Mouse (Mus musculus) layer of hippocampus, postnatal 36 days (tissue): ENCODE measurements at regions not wholly inside any gene's neighbourhood (a gene's known extent, or its start where the extent isn't known, plus 50 kb on each side); places are given as distances from the start of the nearest gene placed in this dataset.

Experiments used
- DNase-seq, 2 experiments: peaks; one replicate each; pipeline ENCODE4 v3.0.0; 2022

DNA sequence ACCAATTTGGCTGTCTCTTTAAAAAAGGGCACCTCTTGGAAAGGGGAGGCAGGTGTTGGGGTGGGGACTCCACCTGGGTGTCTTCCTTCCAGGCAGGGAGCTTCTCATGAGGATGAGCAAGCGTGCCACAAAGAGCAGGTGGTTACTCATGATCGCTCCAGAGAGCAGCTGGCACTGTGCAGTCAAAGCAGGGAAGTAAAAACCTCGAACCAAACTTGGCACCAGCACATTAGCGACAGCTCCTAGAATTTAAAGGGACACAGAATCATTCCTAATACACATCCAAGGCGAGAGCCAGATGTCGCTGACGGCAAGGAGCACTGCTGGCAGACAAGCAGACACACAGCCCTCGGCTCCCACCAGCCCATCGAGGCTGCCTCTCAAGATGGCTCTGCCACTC lies 70.4 kb downstream of the Irx5 start:
- peak; percentile 33 to 44 for DNase-seq

GRCm38 (mm10) chr8:92437075-92437663 lies 79.7 kb downstream of the Irx5 start:
- no peak for DNase-seq

GRCm38 (mm10) chr8:92438294-92438693 lies 80.9 kb downstream of the Irx5 start:
- DNase-seq, result no peak

DNA sequence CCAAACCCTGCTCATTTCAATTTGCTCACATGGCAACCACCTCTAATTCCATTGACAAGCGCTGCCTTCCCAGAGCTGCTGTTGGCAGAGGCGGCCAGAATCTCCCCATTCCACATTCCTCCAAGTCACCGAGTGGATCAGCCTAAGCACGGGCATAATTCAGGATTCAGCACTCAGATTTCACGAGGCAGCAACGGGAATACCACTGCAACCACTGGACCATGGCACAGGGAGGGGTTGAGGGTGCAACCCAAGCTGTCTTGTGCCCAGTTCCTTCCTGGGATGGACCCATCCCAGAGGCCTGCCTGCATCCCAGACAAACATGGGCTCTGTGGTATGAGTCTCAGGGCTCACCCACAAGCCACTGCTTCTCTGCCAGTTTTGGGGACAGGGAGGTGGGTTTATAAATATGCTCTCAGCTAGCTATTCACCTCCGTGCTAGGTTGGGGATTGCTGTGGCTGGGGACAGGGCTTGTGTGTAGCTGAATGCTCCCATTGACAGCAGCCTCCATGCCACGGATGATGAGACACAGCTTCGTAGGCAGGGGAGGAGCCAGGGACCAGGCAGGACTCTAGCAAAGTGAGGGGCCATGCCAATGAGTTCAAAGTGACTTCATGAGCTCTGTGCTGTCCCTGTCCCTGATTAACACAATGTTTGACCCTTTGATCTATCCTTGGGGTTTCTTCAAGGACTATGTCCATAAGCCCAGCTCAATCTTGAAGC lies 82.5 kb downstream of the Irx5 start:
- no peak for DNase-seq

DNA sequence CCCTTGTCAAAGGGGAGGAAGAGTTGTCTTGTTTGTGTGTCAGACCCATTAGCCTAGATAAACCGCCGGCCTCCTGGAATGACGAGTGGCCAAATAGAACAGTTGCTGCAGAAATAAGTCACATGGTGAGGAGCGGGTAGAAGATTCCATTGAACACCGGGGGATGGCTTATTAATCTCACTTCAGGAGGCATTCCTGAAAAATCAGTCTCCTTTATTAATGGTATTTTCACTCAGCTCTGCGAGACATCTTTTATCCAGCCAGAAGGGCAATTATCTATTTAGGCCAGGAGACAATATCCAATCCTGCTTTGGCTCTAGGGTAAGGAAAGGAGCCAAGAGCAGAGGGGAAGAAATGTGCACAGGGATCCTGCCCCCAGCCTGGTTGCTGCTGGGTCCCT lies 84.7 kb downstream of the Irx5 start:
- DNase-seq, result no peak

DNA sequence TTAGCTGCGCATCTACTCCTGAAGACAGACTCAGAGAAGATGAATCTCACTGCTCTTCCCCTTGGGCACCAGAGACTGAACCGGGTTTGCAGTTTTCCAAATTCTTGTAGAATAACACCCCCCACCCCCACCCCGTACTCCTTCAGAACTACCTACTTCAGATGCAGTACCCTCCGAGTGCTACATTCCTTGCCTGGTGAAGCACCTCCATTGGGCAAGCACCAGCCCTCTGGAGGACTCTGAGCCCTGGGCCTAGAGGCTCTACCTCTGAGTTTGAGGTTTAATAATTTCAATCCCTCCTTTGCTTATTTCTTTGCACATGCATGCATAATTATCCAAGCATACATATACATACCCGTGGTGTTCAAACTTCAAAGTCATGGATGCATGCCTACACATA lies 101.9 kb downstream of the Irx5 start:
- no peak for DNase-seq

DNA sequence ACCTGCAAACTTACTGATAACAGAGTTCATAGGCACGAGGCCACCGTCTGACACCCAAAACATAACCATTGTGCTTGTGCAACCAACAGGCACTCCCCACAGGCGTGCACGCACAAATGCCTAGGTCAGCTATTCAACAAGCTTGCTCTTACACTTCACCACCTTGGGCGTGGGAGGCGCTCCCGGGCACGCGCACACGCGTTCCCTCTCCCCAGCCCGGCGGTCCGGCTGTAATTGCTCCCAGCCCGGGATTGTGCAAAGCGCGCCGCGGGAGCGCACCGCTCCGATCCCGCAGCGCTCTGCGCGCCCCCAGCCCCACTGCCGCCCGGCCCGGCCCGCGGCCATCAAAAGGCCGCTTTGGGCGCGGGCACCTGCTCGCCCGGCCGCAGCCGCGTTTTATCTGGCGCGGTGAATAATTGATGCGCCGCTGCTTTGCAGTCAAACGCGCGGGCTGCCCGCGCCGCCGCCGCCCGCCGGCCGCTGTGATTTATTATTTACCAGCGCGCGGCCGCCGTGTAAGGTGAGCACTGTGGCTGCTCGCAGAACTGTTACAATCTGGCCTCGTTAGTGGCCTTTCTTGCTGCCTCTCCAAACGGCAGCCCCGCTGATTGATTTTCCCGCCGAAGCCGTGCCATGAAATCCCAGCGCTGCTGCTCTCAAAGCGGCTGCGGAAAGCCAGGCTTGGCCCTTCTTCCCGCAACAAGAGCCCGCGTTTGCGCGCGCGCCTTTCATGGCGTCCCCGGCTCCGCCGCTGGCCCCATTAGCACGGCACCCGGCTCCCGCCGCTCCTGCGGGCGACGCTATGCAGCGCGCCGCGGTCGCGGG lies 102.9 kb downstream of the Irx5 start:
- DNase-seq, result peak; percentile 15 to 20

DNA sequence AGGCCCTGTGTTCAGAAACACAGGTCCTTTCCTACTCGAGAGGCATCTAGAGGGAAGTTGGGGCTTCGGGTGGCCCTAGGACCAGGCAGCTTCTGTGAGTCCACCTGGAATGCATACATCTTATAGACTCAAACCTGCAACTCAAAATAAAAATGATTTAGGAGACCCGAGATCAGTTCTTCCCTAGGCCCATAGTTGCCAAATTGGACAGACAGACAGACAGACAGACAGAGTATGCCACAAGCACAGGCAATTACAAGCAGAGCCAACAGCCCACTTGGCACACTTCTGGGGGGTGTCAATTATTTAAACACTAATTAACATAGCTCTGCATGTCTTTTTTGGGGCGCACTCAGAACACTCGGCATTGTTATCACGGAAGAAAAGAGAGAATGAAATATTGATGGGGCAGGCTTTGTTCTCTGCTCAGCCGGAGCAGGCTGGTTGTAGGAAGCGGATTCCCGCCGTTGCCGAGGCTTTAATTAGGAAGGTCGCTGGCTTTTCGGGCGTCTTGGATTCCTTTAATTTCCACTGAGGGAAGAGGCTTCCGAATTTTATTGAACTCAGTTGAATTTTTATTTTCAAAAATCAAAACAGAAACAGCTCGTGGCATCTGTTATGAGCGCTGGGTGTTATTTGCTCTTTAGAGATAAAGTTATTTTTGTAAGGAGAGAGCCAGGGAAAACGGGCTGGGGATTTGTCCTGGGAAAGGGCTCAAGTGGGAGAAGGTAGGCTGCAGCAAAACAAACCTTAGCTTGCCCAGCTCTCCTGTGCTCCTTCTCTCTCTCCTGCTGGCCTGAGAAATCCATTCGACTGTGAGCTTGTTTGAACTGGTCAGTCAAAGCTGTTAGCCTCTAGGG lies 111.9 kb downstream of the Irx5 start:
- no peak for DNase-seq

DNA sequence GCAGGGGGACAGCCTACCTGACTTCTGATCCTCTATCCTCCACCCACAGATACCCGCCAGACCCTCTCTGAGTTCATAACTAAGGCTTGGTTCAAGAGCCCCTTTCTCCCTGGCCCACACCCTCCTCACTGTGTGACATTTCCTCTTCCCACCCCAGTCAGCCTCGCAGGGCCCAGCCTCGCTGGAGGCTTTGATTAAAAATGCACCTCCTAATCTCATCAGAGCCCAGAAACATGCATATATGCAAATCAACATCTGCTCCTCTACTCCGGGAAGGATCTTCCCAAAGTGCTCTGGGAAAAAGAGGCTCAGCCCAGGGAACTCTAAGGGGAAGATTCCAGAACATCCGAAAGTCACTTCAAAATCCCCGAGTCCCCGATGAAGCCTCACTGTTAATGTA lies 114.8 kb downstream of the Irx5 start:
- DNase-seq, result no peak

GRCm38 (mm10) chr8:92472817-92473216 lies 115.4 kb downstream of the Irx5 start:
- DNase-seq, result no peak

- no peak for DNase-seq
These were observed 125.0 kb downstream of the Irx5 start for GRCm38 (mm10) chr8:92482393-92482792.

DNA sequence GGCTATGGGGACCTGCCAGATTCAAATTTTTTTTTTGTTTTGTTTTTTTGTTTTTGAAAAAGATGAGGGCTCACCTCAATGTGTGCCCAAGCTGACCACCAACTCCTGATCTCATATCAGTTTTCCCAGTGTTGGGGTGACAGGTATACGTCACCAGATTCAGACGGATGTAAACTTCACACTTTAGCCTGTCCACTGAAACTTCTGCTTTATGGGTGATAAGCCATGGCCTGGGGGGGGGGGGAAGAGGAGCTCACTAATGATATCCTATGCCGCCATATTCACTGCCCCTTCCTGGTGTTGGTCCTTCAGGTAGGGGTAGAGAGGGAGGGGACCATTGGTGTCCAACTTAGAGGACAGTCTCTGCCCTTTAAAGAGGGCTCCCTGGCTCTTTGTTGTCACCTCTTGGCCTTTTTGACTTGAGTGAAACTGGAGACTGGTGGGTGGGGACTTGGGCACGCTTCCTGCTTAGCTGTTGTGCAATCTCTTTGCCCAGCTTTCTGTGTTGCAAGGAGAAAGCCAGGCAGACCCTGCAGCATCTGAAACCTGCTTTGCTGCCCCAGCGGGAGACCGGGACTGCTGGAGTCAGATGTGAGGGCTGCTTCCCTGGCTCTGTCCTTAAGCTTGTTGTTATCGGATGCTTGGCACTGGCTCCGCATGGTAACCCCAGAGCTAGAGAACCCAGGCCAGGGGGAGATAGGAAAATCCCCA lies 125.8 kb downstream of the Irx5 start:
- DNase-seq, result no peak

GRCm38 (mm10) chr8:92488526-92489159 lies 131.2 kb downstream of the Irx5 start:
- DNase-seq, result no peak

DNA sequence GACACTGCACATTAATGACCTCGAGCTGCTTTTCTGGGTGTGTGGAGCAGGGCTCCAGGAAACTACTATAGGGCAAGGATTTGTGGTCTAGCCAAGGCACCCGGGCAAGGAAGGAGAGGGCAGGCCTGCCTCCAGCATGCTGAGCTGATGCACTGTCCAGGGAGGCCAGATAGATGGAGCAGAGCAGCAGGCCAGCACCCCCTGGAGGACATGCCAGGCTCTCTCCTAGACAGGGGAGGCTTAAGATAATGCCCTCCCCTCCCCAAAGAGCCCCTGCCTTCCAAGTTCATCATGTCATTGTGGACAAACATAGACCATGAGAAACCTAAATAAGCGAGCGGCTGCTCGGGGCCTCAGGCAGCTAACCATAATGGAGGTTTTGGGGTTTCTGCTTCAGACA lies 134.1 kb downstream of the Irx5 start:
- DNase-seq, result no peak

DNA sequence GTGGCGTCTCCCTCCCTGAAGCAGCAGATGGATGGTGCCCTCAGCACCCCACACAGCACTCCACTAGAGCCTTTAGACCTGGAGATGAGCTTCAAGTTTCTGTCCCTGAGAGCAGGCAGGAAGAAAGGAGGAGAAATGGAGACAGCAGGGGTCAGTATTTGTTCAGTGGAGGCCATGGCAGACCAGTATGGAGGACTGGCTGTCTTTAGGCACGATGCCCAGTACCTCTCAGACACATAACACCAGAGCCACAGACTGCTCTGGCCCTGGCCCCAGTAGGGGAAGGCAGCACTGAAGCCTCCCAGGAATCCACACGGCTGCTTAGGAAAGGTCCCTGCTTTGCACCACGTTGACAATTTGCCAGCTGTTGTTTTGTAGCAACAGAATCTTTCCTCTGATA lies 136.0 kb downstream of the Irx5 start:
- DNase-seq, result no peak

DNA sequence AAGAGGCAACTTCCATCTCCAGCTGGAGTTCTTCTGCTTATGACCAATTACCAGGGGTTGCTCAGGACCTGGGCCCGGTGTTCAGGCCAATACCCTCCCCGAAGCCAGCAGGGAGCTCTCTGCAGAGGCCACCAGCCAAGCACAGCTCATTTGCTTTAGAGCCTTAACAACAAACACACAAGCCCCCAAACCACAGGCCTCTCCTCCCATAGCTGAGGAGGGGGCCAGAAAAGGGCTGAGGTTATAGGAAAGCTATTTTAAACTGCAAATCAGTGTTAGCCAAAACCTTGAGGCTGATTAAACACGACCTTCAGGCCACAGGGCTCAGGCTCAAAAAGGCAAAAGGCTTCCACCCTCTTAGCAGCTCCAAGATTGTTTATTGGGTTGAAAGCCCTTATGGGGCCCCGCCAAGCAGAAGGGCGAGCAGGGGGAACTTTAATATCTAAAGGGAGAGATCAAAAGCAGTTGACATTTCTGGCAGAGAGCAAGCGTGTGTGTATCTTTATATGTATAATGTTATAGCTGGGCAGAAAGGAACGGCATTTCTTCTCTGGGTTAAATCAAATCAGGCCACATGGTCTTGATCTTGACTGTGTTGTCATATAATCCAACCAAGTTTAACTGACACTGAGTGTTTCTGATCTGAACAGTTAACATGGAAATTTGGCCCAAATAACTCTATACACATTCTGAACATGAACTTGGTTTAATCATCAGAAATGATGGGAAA lies 148.3 kb downstream of the Irx5 start:
- no peak for DNase-seq

DNA sequence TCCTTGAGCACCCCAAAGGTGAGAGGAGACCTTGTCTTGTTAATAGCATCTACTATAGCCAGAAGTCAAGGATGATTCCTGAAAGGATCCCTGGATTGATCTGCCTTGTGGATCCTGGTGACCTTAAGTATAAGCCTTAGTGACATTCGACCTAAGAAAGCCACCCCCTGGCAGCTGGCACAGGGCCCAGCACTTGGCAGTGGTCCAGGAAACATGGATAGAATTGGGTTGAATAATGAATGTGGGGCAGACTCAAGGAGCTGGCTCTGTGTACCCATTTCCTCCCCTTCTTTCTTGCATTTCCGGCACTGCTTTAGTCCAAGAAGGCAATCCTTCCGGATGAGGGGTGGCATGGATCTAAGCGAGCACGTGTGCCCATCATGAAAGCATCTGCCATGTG lies 149.0 kb downstream of the Irx5 start:
- no peak for DNase-seq

DNA sequence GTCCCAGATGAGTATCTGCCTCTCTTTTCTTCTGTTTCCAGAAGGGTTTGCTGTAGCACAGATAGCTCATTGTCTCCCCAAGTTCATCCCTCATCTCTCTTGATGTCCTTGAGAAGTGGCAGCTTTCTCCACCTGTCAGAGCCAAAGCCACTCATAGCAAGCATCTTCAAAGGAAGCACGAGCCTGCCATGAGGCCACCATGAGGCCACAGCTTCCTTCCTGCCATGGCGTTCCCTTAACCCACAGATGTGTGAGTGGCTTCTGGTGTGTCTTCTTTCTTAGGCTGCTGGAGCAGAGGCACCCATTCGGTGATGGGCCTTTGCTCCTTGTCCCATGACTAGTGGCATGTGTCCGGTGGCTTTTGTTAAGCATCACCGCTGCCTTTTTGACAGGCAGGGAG lies 149.5 kb downstream of the Irx5 start:
- no peak for DNase-seq

DNA sequence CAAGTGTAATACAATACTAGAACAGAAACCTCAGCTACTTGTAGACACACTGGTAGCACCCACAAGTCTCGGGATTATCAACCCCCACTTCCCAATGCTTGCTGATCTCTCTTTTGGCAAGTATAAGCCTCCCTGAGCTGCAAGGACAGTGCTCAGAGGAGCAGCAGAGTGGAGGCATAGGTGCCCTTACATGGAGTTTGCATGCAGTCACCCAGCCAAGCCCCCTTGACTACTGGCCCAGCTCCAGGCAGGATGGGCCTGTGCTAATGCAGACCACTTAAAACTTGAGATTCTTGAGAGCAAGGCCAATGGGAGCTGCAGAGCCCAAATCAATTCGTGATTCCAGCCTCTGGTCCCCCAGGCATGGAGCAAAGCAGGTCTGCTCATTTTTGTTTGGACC lies 158.0 kb downstream of the Irx5 start:
- DNase-seq, result no peak

GRCm38 (mm10) chr8:92518031-92518430 lies 156.1 kb upstream of the Irx6 start:
- no peak for DNase-seq

DNA sequence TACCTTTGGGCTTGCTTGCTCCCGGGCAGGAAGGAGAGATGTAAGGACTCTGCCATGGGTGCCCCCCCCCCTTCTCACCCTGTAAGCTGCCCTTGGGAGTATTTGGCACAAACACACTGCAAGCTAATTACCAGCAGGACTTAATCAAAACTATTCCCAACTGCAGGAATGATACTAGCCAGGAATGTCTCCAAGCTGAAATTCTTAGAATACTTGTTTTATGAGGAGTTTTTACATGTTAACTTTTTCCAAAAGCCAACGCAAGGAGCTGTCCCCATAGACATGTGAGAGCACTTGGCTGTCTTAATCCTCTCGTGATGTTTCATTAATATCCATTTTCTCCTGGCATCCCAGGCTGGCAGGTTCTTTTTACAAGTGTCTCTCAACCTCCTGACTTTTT lies 155.6 kb upstream of the Irx6 start:
- DNase-seq, result no peak
